Mouse (Mus musculus) A20 (cell line): ENCODE data around the gene Rnf182.

ENCODE experiments used
- DNase-seq: peaks from one replicate; pipeline ENCODE4 v3.0.0-alpha.2; 2011; ENCODE audit warnings: low read depth, low spot score

Gene Rnf182

DNA sequence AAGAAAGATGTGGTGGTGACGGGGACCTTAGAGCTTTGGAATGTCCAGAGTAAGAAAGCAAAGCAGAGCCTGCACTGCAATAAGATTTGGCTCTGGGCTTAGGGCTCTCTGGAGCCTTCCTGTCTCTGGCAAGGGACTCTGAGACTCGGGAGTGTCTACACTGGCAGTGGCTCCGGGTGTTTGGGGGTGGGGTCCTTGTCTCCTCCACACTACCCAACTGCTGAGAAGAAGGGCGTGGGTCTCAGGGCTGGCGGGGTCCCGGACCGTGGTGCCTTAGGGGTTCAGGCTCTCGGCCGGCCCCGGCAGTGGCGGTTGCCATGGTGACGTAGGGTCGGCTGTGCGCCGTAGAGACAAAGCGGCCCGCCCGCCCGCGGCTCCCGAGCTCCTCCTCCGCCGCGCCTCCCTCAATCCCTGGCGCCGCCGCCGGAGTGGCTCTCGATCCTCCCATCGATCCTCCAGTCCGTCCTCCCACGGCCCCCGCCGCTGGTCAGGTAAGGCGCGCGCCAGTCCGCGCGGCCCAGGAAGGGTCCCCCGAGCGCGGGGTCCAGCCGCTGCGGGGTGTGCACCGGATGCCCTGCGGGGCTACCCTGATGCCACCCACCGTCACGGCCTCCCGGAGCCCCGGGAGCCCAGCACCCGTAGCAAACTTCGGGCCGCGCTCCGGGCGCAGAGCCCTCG, at the start of gene Rnf182:
Rnf182 (plus strand) TSS at position 134 of the 678 bp plus-strand sequence.
- DNase-seq, result no peak

DNA sequence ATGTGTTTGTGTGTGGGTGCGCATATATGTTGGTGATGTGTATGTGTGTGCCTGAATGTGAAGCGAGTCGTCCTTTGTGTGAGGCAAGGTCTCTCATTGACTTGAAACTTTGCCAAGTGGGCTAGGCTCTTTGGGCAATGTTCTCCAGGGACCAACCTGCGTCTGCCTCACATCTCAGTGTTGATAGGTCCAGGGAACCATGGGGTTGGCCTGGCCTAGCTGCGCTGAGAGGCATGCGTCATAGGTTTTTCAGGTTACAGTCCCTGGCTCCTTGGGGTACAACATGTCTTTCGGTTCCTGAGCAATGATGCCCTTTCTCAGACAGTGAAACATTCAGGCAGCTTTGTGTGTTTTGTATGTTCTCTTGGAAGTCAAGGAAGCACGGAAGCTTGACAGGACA, 49.3 kb upstream of the Rnf182 start:
- no peak for DNase-seq

DNA sequence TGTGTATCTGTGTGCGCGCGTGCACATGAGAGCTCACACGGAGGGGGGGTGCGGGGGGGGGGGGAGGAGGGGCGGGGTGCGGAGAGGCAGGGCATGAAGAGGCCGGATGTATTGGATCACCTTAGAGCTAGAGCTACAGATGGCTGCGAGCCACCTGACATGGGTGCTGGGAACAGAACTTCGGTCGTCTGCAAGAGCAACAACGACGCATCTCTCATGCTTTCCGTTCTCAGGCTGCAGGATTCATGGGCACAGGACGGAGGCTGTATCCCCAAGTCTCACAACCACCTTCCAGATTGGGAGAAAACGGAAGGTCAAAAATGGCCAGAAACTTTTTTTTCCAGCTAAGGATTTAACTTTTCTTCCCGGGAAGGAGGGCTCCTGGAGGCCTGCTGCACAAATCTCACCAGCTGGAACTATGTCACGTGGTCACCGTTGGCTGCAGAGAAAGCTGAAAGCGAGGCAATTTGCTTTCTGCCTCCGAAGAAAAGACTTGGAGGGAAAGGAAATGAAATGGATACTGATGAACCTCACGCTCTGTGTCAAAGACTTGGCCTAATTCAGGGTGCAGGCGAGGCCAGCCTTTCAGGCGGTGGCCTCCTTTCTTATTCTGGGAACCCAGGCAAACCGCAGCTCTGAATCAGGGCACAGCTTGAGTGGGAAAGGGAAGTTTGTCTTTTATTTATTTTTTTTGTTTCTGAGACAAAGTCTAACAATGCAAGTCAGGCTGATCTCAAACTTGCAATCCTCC, 48.2 kb upstream of the Rnf182 start:
- no peak for DNase-seq

DNA sequence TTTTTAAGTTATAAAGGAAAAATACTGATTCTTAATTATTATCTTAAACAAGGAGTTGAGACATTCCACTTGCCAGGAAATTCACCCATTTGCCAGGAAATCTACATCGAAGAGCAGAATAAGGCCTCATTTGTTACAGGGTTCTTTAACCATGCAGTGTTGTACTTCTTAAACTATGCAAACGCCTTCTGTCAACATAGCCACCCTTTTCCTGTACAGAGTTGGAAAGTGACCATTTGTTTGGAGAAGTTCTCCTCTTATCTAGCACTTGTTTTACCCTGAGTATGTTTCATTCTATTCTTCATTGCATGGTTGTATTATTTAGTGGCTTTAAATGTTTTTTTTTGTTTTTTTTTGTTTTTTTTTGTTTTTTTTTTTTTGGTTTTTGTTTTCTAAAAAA, 41.5 kb upstream of the Rnf182 start:
- no peak for DNase-seq

DNA sequence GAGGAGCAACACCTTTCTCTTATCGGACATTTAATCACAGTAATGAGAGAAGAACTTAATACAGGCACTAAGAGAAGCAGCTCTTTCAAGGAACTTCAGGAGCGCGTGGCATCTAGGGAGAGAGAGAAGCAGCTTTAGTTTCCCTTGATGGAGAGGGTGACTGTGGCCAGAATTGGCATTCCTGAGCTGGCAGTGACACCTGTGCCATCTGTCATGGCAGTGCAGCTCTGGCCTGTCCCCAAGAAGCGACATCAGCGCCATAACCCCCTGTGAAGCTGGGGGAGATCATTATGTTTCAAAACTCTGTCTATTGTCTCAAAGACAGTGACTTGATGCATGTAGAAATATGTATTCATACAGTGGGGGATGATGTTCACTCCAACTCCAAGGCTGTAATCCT, 40.1 kb upstream of the Rnf182 start:
- no peak for DNase-seq

DNA sequence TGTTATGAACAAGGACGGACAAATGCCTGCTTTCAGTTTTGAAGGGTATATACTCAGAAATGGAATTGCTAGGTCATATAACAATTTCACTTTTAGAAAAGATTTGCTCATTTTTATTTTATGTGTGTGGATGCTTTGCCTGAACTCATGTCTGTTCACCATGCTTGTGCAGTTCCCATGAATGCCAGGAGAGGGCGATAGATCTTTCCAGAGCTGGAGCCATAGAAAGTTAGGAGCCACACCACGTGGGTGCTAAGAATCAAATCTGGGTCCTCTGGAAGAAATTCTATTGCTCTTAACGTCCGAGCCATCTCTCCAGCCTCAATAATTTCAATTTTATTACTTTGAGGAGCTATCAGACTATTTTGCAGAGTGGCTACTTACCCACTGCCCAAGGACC, 38.3 kb upstream of the Rnf182 start:
- peak; percentile 50 for DNase-seq

DNA sequence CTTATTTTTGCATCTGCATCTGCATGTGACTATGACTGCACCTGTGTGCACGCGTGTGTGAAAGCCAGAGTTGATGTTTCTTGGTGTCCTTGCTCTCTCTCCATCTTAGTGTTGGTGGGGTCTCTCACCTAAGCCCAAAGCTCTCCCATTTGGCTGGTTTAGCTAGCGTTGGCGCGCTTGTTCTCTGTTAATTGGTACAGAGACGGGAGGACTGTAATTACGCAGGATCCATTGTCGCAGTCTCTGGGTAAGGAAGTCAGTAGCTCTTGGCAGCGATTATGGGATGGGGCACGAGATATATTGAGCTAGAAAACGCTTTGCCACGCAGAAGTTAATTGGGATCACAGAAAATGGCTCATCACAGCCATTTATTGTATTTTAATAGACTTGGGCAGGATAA, 37.7 kb upstream of the Rnf182 start:
- no peak for DNase-seq

DNA sequence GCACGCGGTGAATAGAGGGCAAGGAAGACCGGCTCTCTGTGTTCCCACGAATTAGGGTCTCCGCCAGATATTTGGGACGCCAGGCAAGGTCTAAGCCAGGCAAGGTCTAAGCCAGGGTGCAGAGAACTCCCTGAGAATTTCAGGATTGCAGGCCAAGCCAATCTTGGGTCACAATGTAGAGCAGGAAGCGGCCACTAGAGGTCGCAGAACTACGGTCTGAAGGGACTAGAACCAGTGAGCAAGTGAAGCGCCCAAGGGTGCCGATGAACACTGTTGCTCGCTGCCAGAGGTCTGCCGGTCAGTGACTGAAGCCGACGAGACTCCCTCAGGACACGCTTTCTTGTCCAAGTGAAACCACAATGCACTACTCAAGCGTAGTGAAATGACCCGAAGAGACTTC, 35.8 kb upstream of the Rnf182 start:
- DNase-seq, result peak; percentile 66

DNA sequence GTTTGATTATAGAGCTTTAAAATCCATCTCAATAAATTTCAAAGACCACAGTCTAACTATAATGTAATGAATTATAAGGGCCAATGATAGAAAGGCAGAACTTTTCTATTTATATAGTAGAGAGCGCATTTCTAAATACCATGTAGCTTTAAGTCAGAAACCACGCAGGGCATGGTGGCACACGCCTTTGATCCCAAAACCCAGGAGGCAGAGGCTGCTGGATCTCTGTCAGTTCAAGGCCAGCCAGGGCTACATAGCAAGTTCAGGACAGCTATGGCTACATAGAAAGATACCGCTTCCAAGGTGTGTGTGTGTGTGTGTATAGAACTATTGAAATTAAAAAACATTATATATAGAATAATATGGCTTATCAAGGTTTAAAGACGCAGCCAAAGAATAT, 34.8 kb upstream of the Rnf182 start:
- DNase-seq, result no peak

DNA sequence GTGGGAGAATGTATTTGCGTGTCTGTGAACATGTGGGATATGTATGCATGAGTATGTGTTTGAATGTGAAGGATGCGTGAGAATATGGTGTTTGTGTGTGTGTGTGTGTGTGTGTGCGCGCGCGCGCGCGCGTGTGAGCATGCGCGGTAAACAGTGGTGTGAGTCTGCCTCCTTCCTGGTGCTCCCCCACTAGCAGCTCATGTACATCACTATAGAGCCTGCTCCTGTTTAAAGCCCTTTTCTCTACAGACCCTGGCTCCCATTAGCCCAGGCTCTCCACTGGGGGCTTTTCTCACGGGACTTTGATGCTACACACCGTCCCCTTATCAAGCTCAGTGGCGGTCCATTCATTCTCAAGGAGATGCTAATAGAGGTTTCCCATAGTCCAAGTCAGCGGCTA, 32.5 kb upstream of the Rnf182 start:
- DNase-seq, result no peak

DNA sequence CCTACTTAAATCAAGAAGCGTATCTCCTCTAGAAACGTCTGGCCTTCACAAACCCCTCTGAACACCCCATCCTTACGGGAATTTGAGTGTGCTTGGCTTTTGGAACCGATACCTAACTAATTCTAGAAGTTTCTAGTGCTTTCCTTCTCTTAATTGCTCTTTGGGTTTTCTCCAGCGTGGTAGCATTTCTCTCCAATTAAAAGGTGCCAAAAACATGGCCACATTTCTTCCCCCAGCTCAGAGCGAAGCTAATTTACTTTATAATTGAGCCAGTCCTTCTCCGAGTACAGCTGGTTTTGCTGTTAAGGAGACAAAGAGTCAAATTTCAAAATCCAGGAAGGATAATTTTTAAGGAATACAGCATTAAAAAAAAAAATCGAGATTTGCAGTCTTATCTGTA, 32.0 kb upstream of the Rnf182 start:
- DNase-seq, result no peak

DNA sequence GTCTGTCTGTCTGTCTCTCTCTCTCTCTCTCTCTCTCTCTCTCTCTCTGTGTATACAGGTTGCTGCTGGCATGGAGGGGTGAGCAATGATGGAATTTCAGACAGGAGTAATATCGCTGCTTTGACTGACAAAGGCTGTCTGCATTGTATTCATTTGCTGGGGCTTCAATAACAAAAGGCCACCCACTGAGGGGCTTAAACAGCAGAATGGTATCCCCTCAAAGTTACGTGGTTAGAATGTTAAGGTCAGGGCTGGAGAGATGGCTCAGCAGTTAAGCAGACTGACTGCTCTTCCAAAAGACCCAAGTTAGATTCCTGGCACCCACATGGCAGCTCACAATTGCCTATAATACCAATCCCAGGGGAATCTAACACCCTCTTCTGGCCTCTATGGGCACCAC, 30.2 kb upstream of the Rnf182 start:
- DNase-seq, result no peak

DNA sequence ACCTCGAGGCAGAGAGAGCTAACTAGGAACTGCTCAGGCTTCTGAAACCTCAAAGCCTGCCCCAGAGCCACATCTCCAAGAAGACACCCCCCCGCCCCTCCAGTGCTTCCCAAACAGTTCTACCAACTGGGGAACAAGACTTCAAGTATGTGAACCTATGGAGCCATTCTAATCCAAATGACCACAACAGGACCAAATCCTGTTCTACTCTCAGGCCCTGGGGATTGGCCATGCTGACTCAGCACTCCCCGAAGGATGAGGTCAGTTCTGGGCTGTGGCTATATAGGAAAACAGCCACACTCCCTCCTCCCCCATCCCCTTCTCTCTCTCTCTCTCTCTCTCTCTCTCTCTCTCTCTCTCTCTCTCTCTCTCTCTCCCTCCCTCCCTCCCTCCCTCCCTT, 28.5 kb upstream of the Rnf182 start:
- DNase-seq, result no peak

DNA sequence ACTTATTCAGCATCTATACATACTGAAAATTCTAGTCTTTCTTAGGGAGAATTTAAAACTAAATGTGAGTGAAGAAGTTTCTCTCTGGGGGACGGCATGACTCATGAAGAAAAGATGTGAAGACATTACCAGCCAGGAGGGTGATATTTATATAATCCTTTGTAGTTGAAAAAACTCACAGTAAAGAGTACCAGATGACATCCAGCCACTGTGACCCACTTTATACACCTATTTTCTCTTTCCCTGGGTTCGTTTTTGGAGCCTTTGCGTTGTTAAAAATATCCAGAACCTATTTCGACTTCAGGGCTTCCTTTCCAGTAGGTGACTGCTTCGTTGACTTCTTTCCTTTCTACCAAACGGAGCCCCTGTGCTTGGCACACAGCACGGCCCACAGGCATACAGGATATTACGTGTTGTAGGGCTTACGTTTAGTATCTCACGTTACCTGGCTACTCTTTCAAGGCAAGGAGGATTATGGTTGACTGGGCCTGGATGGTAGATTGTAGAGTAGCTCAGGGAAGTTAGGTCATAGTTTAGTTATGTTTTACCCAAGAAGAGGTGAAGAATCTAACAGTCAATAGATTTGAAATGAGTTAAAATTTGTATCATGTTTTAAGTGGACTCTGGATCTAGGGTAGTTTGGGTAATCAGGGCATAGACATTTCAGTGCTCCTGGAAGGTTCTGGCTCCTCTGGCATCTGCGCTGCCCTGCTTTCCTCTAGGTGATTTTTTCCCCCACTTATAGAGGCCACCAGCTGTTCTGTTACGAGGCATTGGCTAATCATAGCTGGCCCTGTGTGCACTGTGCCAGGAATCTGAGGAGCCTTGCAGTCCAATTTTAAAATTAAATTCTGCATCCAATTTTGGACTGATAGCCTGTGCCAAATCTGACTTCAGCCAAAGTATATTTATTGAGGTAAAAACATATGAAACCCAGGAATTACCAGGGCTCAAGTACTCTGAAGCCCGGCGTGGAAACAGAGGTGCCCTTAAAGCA, 27.4 kb upstream of the Rnf182 start:
- DNase-seq, result no peak

DNA sequence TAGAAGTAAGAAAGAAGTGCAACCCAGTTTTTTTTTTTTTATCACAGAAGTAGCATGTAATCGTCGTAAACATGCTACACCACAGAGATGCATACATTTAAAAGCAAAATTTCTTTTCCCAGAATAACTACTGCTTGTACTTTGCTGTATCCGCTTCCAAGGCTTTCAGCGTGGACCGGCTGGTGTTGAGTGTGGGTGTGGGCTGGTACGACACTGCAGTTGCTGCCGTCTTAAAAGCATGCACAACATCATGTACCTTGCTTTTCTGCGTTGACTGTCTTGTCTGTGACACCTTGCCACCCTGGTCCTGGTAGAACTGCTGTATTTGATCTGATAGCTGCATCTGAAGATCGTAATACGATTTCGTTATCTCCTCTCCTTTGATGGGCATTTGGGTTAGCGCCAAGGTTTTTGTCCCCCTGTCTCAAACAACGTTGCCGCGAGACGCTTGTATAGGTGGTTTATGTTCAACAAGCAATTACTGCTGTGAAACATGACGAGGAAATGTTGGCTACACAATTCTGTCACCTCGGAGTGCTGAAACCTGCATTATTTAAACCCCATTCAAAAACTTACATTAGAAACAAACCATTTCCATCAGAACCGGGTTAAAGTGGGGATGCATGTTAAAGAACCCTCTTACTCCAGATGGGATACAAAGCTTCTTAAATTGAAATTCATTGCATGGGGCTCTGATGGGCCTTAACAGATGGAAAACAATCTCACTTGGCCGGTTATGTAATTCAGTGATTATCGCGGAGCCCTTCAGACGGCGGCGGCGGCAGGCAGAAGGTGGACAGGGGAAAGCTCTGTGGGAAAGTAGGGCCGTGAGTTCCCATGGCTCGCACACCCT, 23.5 kb upstream of the Rnf182 start:
- DNase-seq, result no peak

DNA sequence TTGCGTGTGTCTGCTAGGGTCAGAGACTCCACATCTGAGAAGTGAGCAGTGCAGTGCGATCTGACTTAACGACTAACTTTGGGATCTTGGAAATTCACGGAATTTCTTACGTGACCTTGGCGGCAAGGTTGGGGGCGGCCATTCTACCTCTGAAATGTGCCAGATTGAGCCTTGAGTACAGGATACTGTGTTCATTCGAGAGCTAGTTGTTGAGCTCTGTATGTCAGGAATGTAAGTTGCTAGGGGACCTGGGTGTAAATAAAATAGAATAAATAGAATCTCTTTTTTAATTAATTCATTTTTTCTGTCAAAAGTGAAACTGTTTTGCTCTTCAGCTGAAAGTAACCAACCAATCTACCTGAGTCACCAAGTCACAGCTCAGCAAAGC, 22.8 kb upstream of the Rnf182 start:
- no peak for DNase-seq

DNA sequence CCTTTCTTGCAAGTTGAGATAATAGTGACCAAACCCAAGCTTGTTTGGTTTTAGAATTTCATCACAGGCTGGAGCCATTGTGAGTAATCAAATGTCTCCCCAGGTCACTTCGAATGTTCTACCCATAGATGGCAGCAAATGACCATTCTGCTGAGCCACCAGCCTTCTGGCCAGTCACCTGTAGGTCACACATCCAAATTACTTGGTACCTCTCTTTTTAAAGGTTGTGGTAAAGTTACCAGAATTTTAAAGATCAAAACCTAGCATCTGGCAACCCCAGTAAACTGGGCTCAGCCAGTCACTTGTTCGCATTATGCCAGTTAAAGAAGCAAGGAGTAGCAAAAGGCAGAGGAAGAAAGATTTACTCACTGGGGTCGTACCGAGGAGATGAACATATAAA, 19.6 kb upstream of the Rnf182 start:
- DNase-seq, result peak; percentile 67

DNA sequence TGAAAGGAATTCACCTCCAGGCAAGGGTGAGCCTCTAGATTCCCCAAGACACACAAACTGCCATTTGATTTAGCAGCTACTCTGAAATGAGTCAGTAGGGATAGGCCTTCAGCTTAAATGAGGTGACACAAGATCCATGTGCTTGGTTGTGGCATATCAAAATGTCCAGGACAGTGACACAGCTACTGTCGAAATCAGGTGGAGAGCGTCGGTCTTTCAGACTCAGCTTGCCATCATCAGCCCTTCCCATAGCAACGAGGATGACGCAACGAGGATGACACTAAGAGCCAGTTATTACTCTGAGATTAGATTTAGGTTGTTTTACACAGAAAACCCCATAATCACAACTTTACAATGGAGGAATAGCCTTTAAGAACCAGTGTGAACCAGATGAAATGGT, 14.5 kb upstream of the Rnf182 start:
- DNase-seq, result no peak

DNA sequence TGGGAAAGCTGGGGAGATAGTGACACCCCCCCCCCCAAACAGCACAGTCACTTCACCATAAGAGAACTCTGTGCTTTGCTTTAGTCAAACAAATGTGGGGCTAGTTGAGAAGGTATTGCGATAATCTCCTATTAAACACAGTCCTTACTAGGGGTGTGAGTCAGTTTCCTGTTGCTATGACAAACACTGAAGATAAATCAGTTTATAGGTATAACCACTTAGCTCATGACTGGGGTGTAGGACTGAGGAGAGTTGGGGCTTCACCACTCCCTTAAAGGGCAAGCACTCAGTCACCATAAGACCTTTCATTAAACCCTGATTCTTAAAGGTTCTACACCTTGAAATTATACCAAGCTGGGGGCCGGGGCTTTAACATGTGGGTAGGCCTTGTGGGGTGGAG, 13.1 kb upstream of the Rnf182 start:
- DNase-seq, result no peak

DNA sequence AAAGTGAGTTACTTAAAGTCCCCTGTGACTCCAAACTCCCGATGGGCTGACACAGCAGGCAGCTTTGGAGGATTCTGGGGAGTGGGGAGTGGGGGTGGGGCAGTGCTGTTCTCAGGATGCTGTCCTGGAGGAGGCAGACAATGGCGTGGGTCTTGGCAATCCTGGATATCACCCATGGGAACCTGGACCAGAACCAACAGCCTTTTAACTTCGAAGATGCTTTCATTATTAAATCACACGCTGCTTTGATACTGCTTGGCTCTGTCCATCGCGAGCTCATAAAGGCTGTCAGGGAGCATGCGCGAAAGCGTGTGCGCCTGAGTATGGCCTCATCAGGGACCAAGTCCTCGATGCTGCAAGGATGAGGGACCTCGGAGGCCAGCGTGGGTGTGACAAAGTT, 12.5 kb upstream of the Rnf182 start:
- no peak for DNase-seq

DNA sequence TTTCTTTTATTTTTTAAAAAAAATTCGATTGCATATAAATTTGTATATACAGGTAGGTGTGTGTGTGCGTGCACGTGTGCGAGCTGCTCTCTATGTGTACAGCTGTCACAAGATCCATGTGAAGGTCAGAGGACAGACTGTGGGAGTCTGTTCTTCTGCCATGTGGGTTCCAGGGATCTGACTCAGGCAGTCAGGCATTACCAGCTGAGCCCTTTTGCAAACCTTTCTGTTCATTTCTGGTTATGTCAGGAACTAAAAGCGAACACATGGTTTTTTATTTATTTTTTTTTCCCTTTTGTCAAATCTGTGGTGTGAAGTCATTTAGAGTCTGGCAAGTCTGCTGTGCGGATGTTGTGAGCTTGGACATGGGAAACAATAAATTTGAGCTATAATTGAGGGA, 6.7 kb upstream of the Rnf182 start:
- no peak for DNase-seq
